Mouse (Mus musculus) CD8-positive naive resting alpha-beta T cell, adult 57 days (primary cell): ENCODE measurements around the gene Polrmt. TPM values are rescaled to one million over a fixed set of nuclear protein-coding genes. Genes with fewer than 3 reads are reported as not detected.

ENCODE experiments used
- total RNA-seq: library from RNA; stranded (reverse); gene quantifications from one replicate; pipeline ENCODE4 v1.2.4, GENCODE M21; 2023

The Polrmt gene
- total RNA-seq = 71.2 TPM

GRCm38 (mm10) chr10:79745898-79746773 is at the start of gene Polrmt:
Gene Polrmt, minus strand, starts transcription at chr10:79746581.

GRCm38 (mm10) chr10:79793051-79793737 is 46.8 kb upstream of the Polrmt start, which contains the start of gene Palm:
Gene Palm, plus strand, starts transcription at chr10:79793572.

GRCm38 (mm10) chr10:79790861-79791260 is 44.5 kb upstream of the Polrmt start, which contains the start of gene Prss57:
Gene Prss57, minus strand, starts transcription at chr10:79790961.

GRCm38 (mm10) chr10:79777103-79777531 is 30.7 kb upstream of the Polrmt start, which contains the start of gene Fstl3:
Gene Fstl3, plus strand, starts transcription at chr10:79777272.

GRCm38 (mm10) chr10:79766508-79767325 is 20.3 kb upstream of the Polrmt start, which contains the start of gene Rnf126:
Gene Rnf126, minus strand, starts transcription at chr10:79766952.

GRCm38 (mm10) chr10:79754856-79755516 is 8.6 kb upstream of the Polrmt start, which contains the start of gene Fgf22:
Gene Fgf22, plus strand, starts transcription at chr10:79755076.

GRCm38 (mm10) chr10:79716254-79716987 is 30.0 kb downstream of the Polrmt start, which contains the start of gene Hcn2:
Gene Hcn2, plus strand, starts transcription at chr10:79716634.

GRCm38 (mm10) chr10:79704065-79704969 is 42.1 kb downstream of the Polrmt start, which contains the start of gene Bsg:
Gene Bsg, plus strand, starts transcription at chr10:79704491.

GRCm38 (mm10) chr10:79688720-79689119 is 57.7 kb downstream of the Polrmt start, which contains the start of gene Gzmm:
Gene Gzmm, plus strand, starts transcription at chr10:79689020.

Other genes with a start within 250 kb of the Polrmt start
- gene Plpp2, start 212.8 kb downstream of the Polrmt start, total RNA-seq = 1.7 TPM
- 47.6 TPM for gene Mier2, start 191.4 kb downstream of the Polrmt start, total RNA-seq
- not detected for gene Theg, start 159.2 kb downstream of the Polrmt start, total RNA-seq
- gene C2cd4c, start 132.6 kb downstream of the Polrmt start, total RNA-seq = not detected
- not detected for gene Shc2, start 108.7 kb downstream of the Polrmt start, total RNA-seq
- not detected for gene Odf3l2, start 100.8 kb downstream of the Polrmt start, total RNA-seq
- not detected for gene Madcam1, start 82.0 kb downstream of the Polrmt start, total RNA-seq
- gene Tpgs1, start 77.2 kb downstream of the Polrmt start, total RNA-seq = 16.9 TPM
- 74.7 TPM for gene Cdc34, start 64.4 kb downstream of the Polrmt start, total RNA-seq
- gene Gzmm, start 57.6 kb downstream of the Polrmt start, total RNA-seq = 3.1 TPM
- gene Bsg, start 42.1 kb downstream of the Polrmt start, total RNA-seq = 108 TPM
- gene Hcn2, start 29.9 kb downstream of the Polrmt start, total RNA-seq = not detected
- not detected for gene Fgf22, start 8.5 kb upstream of the Polrmt start, total RNA-seq
- gene Rnf126, start 20.4 kb upstream of the Polrmt start, total RNA-seq = 62.8 TPM
- gene Fstl3, start 30.7 kb upstream of the Polrmt start, total RNA-seq = 1.1 TPM
- not detected for gene Prss57, start 44.4 kb upstream of the Polrmt start, total RNA-seq
- gene Palm, start 47.0 kb upstream of the Polrmt start, total RNA-seq = 5.8 TPM
- not detected for gene Misp, start 74.4 kb upstream of the Polrmt start, total RNA-seq
- gene Ptbp1, start 107.8 kb upstream of the Polrmt start, total RNA-seq = 606 TPM
- not detected for gene Prtn3, start 127.9 kb upstream of the Polrmt start, total RNA-seq
- not detected for gene Plppr3, start 128.1 kb upstream of the Polrmt start, total RNA-seq
- gene Elane, start 139.7 kb upstream of the Polrmt start, total RNA-seq = not detected
- gene Cfd, start 144.3 kb upstream of the Polrmt start, total RNA-seq = not detected
- 61.6 TPM for gene Med16, start 162.3 kb upstream of the Polrmt start, total RNA-seq
- gene Gm26602, start 164.3 kb upstream of the Polrmt start, total RNA-seq = not detected
- gene Kiss1r, start 170.4 kb upstream of the Polrmt start, total RNA-seq = 0.73 TPM
- gene R3hdm4, start 174.6 kb upstream of the Polrmt start, total RNA-seq = 102 TPM
- gene Arid3a, start 180.5 kb upstream of the Polrmt start, total RNA-seq = 7.3 TPM
- 48.8 TPM for gene Wdr18, start 213.6 kb upstream of the Polrmt start, total RNA-seq
- 0.58 TPM for gene Grin3b, start 224.1 kb upstream of the Polrmt start, total RNA-seq
- gene Tmem259, start 237.7 kb upstream of the Polrmt start, total RNA-seq = 142 TPM
- 499 TPM for gene Cnn2, start 242.0 kb upstream of the Polrmt start, total RNA-seq
- gene Abca7, start 249.9 kb upstream of the Polrmt start, total RNA-seq = 82.9 TPM